Mouse (Mus musculus) midbrain, embryonic 15.5 days (tissue): Measurements from ENCODE around the gene Lyplal1. TPM values are rescaled to one million over a fixed set of nuclear protein-coding genes. Genes with fewer than 3 reads are reported as not detected.

Experiments
- ATAC-seq: fragments of 200-750 bp; cut with Nextera tagmentation; replicated peaks from 2 replicates; pipeline ENCODE4 v1.8.0; 2017; ENCODE audit warnings: moderate TSS enrichment
- H3K27ac ChIP-seq: fragments of 300-500 bp; sonication (generic); 2 replicates; pipeline ENCODE4 v1.5.1; 2015; ENCODE audit warnings: mild to moderate bottlenecking, inconsistent platforms
- H3K27me3 ChIP-seq: fragments of 300-500 bp; sonication (generic); replicated peaks from 2 replicates; pipeline ENCODE4 v1.6.1; 2015; ENCODE audit warnings: inconsistent platforms
- H3K36me3 ChIP-seq: fragments of 300-500 bp; sonication (generic); replicated peaks from 2 replicates; pipeline ENCODE4 v1.6.1; 2015; ENCODE audit warnings: inconsistent platforms
- H3K4me1 ChIP-seq: fragments of 300-500 bp; sonication (generic); 2 replicates; pipeline ENCODE4 v1.6.1; 2015; ENCODE audit warnings: inconsistent platforms
- H3K4me2 ChIP-seq: fragments of 300-500 bp; sonication (generic); 2 replicates; pipeline ENCODE4 v1.6.1; 2015; ENCODE audit warnings: inconsistent platforms, mild to moderate bottlenecking, moderate library complexity
- H3K4me3 ChIP-seq: fragments of 300-500 bp; sonication (generic); 2 replicates; pipeline ENCODE4 v1.5.1; 2015; ENCODE audit warnings: mild to moderate bottlenecking, inconsistent platforms
- H3K9ac ChIP-seq: fragments of 300-500 bp; sonication (generic); 2 replicates; pipeline ENCODE4 v1.6.1; 2015; ENCODE audit warnings: mild to moderate bottlenecking, inconsistent platforms
- H3K9me3 ChIP-seq: fragments of 300-500 bp; sonication (generic); 2 replicates; pipeline ENCODE4 v1.6.1; 2016; ENCODE audit warnings: inconsistent platforms
- WGBS: fragments of 180-500 bp; shearing (Covaris S2); methylation state at CpG from one replicate; pipeline ENCODE4 v1.1.7; 2015; ENCODE audit warnings: mixed read lengths; 5-methylcytosine and 5-hydroxymethylcytosine counted together
- polyA plus RNA-seq: library from polyadenylated mRNA; unstranded; fragments of >200 nt; fragmentation: Nextera tagmentation; extraction: Ambion mirVana; gene quantifications from 2 replicates; pipeline ENCODE4 v1.2.1, GENCODE M21; 2015

Gene Lyplal1
- polyA plus RNA-seq, 1 experiment from 2014 or later, result 18.8 TPM

GRCm38 (mm10) chr1:186119856-186120255 is 2.7 kb upstream of the Lyplal1 start:
- WGBS, result 54% methylated on average over 5 of the region's 5 CpGs

GRCm38 (mm10) chr1:186116086-186116600 is 967 bp downstream of the Lyplal1 start:
- Histone ChIP-seq H3K27me3 (no peaks in the 10 kb centered on the region), H3K9me3 (no peaks in the 10 kb centered on the region), H3K4me1 (peaks cover 4% of the 10 kb centered on the region), H3K4me2 (peak overlapping the region; percentile 57), H3K4me3 (peak overlapping the region; percentile 60; the same call in 1 of the 2 replicates), H3K27ac (peak overlapping the region; percentile 92), H3K9ac (no peak overlapping the region; the same call in 1 of the 2 replicates), H3K36me3 (no peaks in the 10 kb centered on the region; the same call in 1 of the 2 replicates)
- ATAC-seq, result no peak
- 65% methylated on average over 7 of the region's 7 CpGs for WGBS

More at GRCm38 (mm10) chr1:186119856-186120255, 2.7 kb upstream of the Lyplal1 start:
- Histone ChIP-seq H3K9ac (no peak overlapping the region), H3K4me1 (peaks cover 4% of the 10 kb centered on the region), H3K4me3 (no peak overlapping the region), H3K9me3 (no peaks in the 10 kb centered on the region), H3K36me3 (no peaks in the 10 kb centered on the region), H3K27ac (no peak overlapping the region), H3K27me3 (no peaks in the 10 kb centered on the region), H3K4me2 (no peak overlapping the region)
- ATAC-seq, result no peak

- 95% methylated on average over 8 of the region's 8 CpGs for WGBS
- ATAC-seq, result no peak
- Histone ChIP-seq H3K9me3 (no peaks in the 10 kb centered on the region), H3K27ac (no peak overlapping the region), H3K4me1 (no peaks in the 10 kb centered on the region), H3K36me3 (no peaks in the 10 kb centered on the region), H3K4me3 (no peak overlapping the region), H3K27me3 (no peaks in the 10 kb centered on the region), H3K9ac (no peak overlapping the region), H3K4me2 (no peak overlapping the region)
Observed at GRCm38 (mm10) chr1:186102313-186102712, 14.8 kb downstream of the Lyplal1 start.

- Histone ChIP-seq H3K36me3 (no peaks in the 10 kb centered on the region), H3K27me3 (no peaks in the 10 kb centered on the region), H3K27ac (no peak overlapping the region), H3K4me1 (no peaks in the 10 kb centered on the region), H3K4me2 (no peak overlapping the region), H3K9ac (no peak overlapping the region), H3K9me3 (no peaks in the 10 kb centered on the region), H3K4me3 (no peak overlapping the region)
- WGBS, result 83% methylated on average over 2 of the region's 2 CpGs
- no peak for ATAC-seq
Observed at GRCm38 (mm10) chr1:186066266-186066897, 50.7 kb downstream of the Lyplal1 start.

GRCm38 (mm10) chr1:186060041-186060440 is 57.1 kb downstream of the Lyplal1 start:
- ATAC-seq, result no peak
- no peaks in the 10 kb centered on the region for H3K36me3 ChIP-seq
- no peak overlapping the region for H3K4me3 ChIP-seq
- no peak overlapping the region for H3K27ac ChIP-seq
- WGBS, result 80% methylated on average over 2 of the region's 2 CpGs
- no peak overlapping the region for H3K4me2 ChIP-seq
- no peaks in the 10 kb centered on the region for H3K9me3 ChIP-seq
- H3K9ac ChIP-seq, result no peak overlapping the region
- H3K27me3 ChIP-seq, result no peaks in the 10 kb centered on the region
- no peaks in the 10 kb centered on the region for H3K4me1 ChIP-seq

- no peak overlapping the region for H3K4me2 ChIP-seq
- H3K4me1 ChIP-seq, result no peaks in the 10 kb centered on the region
- WGBS, result 92% methylated on average over 7 of the region's 7 CpGs
Observed at GRCm38 (mm10) chr1:186054227-186054626, 62.9 kb downstream of the Lyplal1 start.

GRCm38 (mm10) chr1:186053280-186054043 is 63.6 kb downstream of the Lyplal1 start:
- H3K4me3 ChIP-seq, result no peak overlapping the region
- H3K27me3 ChIP-seq, result no peaks in the 10 kb centered on the region
- H3K27ac ChIP-seq, result no peak overlapping the region
- WGBS, result 89% methylated on average over 12 of the region's 12 CpGs
- H3K9ac ChIP-seq, result no peak overlapping the region
- no peaks in the 10 kb centered on the region for H3K9me3 ChIP-seq
- H3K4me1 ChIP-seq, result no peaks in the 10 kb centered on the region
- no peaks in the 10 kb centered on the region for H3K36me3 ChIP-seq
- ATAC-seq, result no peak
- no peak overlapping the region for H3K4me2 ChIP-seq

More at GRCm38 (mm10) chr1:186054227-186054626, 62.9 kb downstream of the Lyplal1 start:
- H3K27ac ChIP-seq, result no peak overlapping the region
- ATAC-seq, result no peak
- no peak overlapping the region for H3K9ac ChIP-seq
- no peaks in the 10 kb centered on the region for H3K9me3 ChIP-seq
- H3K4me3 ChIP-seq, result no peak overlapping the region
- no peaks in the 10 kb centered on the region for H3K27me3 ChIP-seq
- no peaks in the 10 kb centered on the region for H3K36me3 ChIP-seq

- no peaks in the 10 kb centered on the region for H3K9me3 ChIP-seq
- no peak for ATAC-seq
- no peak overlapping the region for H3K9ac ChIP-seq
- no peak overlapping the region for H3K4me2 ChIP-seq
- H3K27me3 ChIP-seq, result no peaks in the 10 kb centered on the region
- no peak overlapping the region for H3K4me3 ChIP-seq
- H3K36me3 ChIP-seq, result no peaks in the 10 kb centered on the region
- H3K27ac ChIP-seq, result no peak overlapping the region
- WGBS, result 85% methylated on average over 11 of the region's 11 CpGs
- no peaks in the 10 kb centered on the region for H3K4me1 ChIP-seq
Observed at GRCm38 (mm10) chr1:186043709-186044452, 73.2 kb downstream of the Lyplal1 start.

- Histone ChIP-seq H3K4me3 (no peak overlapping the region), H3K4me1 (no peaks in the 10 kb centered on the region), H3K27ac (no peak overlapping the region), H3K9me3 (no peaks in the 10 kb centered on the region), H3K27me3 (no peaks in the 10 kb centered on the region), H3K4me2 (no peak overlapping the region), H3K36me3 (no peaks in the 10 kb centered on the region), H3K9ac (no peak overlapping the region)
- 74% methylated on average over 1 of the region's 1 CpGs for WGBS
- no peak for ATAC-seq
Observed at GRCm38 (mm10) chr1:186041841-186042240, 75.3 kb downstream of the Lyplal1 start.
